Mouse (Mus musculus): Measurements from ENCODE around the gene Clasp1. TPM values are rescaled to one million over a fixed set of nuclear protein-coding genes. Genes with fewer than 3 reads are reported as not detected.
A peak's percentile ranks its signal among the peaks of the same experiment; 100 is the strongest.

Gene Clasp1
- total and polyA plus RNA-seq, 3 experiments, result 13.9 to 21.3 TPM; not detected in 1

DNA sequence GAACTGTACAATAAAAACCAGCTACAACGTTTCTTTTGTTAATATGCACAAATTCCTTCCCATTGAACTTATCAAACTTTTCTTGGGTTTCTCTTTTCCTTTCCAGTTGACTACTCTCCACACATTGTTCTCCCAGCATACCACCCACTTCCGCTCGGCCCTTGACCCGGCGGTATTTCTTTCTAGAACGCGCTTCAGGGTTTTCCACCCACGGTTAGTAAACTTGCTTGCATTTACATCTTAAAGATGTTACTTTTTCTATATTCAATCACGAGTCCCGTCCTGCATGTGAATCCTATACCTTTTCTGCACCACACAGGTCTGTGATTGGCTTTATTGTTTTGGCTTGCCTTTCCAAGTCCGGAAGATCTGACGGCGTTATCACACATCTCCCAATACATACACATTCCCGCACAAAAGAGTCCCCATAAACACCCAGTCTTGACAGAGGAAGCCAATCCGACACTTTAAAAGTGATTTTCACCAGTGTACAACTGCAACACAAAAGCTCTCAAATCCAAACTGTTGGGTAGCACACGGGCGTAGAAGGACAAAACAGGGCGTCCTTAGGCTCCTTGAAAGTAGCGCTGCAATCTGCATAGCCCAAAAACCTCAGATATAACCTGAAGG, 616 bp upstream of the Clasp1 start (continued):
- peak; percentile 86 for TF ChIP-seq HCFC1 (IDR thresholded peaks at IDR 0.05; ENCODE audit: low read depth, low read length)
- TF ChIP-seq CHD2 (IDR thresholded peaks at IDR 0.05; ENCODE audit: low read length), result no peak
- no peak for TF ChIP-seq CTCF (IDR thresholded peaks at IDR 0.05 in 2 of 3, conservative IDR thresholded peaks at IDR 0.05 in 1 of 3; ENCODE audit: control insufficient read depth in 1 of 3, insufficient read depth in 1 of 3, low read depth in 2 of 3, low read length in 3 of 3, poor library complexity in 1 of 3, severe bottlenecking in 1 of 3)
- TF ChIP-seq E2F4 (IDR thresholded peaks at IDR 0.05; ENCODE audit: borderline replicate concordance, low read depth, low read length), result no peak
- no peak for TF ChIP-seq USF1 (IDR thresholded peaks at IDR 0.05; ENCODE audit: low read depth, low read length)
- no peak for TF ChIP-seq SMC3 (IDR thresholded peaks at IDR 0.05; ENCODE audit: low read depth, low read length)
- no peak for TF ChIP-seq USF2 (IDR thresholded peaks at IDR 0.05; ENCODE audit: borderline replicate concordance in 1 of 2, insufficient read depth in 1 of 2, low read depth in 1 of 2, low read length in 2 of 2)
- no peak for TF ChIP-seq ELF1 (IDR thresholded peaks at IDR 0.05; ENCODE audit: low read depth, low read length)
- TF ChIP-seq TCF12 (IDR thresholded peaks at IDR 0.05; ENCODE audit: low read depth, low read length), result no peak
- TF ChIP-seq POLR2AphosphoS2 (IDR thresholded peaks at IDR 0.05; ENCODE audit: low read length), result no peak; the same call in none of the 2 replicates
- no peak for TF ChIP-seq MAZ (IDR thresholded peaks at IDR 0.05; ENCODE audit: low read depth, low read length)
- TF ChIP-seq TBP (IDR thresholded peaks at IDR 0.05; ENCODE audit: low read depth, low read length), result peak; percentile 58; the same call in 1 of the 2 replicates
- no peak for TF ChIP-seq GABPA (IDR thresholded peaks at IDR 0.05; ENCODE audit: low read depth, low read length)
- peak; percentile 11; the same call in 1 of the 2 replicates for TF ChIP-seq GATA1 (IDR thresholded peaks at IDR 0.05; ENCODE audit: low read depth, low read length)
- no peak for TF ChIP-seq NELFE (IDR thresholded peaks at IDR 0.05; ENCODE audit: low read depth, low read length)
- TF ChIP-seq ZKSCAN1 (IDR thresholded peaks at IDR 0.05; ENCODE audit: low read depth, low read length), result no peak
- peak; percentile 51; the same call in 1 of the 2 replicates for TF ChIP-seq MXI1 (IDR thresholded peaks at IDR 0.05; ENCODE audit: low read depth, low read length)
- TF ChIP-seq NRF1 (IDR thresholded peaks at IDR 0.05; ENCODE audit: insufficient read depth, low read depth, low read length, poor library complexity, severe bottlenecking), result no peak
- TF ChIP-seq SIN3A (IDR thresholded peaks at IDR 0.05; ENCODE audit: low read length), result no peak

DNA sequence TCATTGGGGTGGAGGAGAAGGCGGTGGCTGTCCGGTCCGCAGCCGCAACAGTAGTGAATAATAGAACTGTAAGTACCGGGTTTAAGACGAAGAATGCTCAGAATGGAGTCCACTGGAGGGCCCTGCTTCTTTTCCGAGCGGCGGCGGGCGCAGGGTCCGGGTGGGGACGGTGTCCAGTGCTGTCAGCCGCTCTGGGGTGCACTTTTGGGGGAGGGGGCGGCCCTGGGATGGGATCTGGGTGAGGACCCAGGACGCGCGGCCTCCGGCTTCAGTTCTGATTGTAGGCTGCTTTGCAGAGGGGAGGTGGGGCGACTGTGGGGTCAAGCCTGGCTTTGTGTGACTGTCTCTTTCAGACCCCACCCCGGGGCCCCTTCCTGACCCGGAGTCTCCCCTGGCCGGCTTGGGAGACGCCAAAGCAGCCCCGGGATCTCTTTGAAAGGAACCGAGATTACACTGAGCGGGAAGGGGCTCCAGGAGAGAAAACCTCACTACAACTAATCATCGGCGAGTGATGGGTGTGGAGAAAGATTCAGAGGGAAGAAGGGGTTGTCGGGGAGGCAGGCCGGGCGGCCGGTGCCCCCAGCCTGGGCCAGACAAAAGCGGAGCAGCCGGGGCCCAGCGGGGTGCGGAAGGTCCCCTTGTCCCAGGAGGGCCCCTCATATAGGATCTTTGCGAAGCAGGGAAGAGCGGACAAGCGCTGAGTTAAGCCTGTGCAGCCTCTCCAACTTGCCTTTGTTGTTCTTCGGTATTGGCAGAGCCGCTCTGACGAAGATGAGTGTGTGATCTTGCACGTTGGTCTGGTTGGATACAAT, 802 bp downstream of the Clasp1 start:
- H3K4me1 ChIP-seq (ENCODE audit: control insufficient read depth in 1 of 2, insufficient read depth in 2 of 2, low read length in 2 of 2), result peaks cover 0 to 9% of the 10 kb centered on the region in 2 experiments; a peak in 2 of 4 replicates
- no peaks in the 10 kb centered on the region for H3K27me3 ChIP-seq (ENCODE audit: control insufficient read depth in 1 of 2, insufficient read depth in 2 of 2, low read length in 2 of 2)
- no peak for TF ChIP-seq BHLHE40 (IDR thresholded peaks at IDR 0.05; ENCODE audit: borderline replicate concordance, low read depth, low read length)
- peak; percentile 45 for TF ChIP-seq NELFE (IDR thresholded peaks at IDR 0.05; ENCODE audit: low read depth, low read length)
- TF ChIP-seq TBP (IDR thresholded peaks at IDR 0.05; ENCODE audit: low read depth, low read length), result no peak
- no peak for TF ChIP-seq MEF2A (IDR thresholded peaks at IDR 0.05; ENCODE audit: extremely low read depth, insufficient replicate concordance, low read depth, low read length, poor library complexity, severe bottlenecking)
- no peak for TF ChIP-seq USF2 (IDR thresholded peaks at IDR 0.05; ENCODE audit: borderline replicate concordance in 1 of 2, insufficient read depth in 1 of 2, low read depth in 1 of 2, low read length in 2 of 2)
- TF ChIP-seq TCF12 (IDR thresholded peaks at IDR 0.05; ENCODE audit: low read depth, low read length), result 0 out of 2 replicates have a peak, but pooled peaks have one; percentile 2
- no peak for TF ChIP-seq ZNF384 (IDR thresholded peaks at IDR 0.05; ENCODE audit: low read depth, low read length)
- no peak for TF ChIP-seq ZMIZ1 (IDR thresholded peaks at IDR 0.05; ENCODE audit: low read depth, low read length)
- no peak for TF ChIP-seq HCFC1 (IDR thresholded peaks at IDR 0.05; ENCODE audit: low read depth, low read length)
- peak; percentile 7; the same call in 1 of the 2 replicates for TF ChIP-seq MAZ (IDR thresholded peaks at IDR 0.05; ENCODE audit: low read depth, low read length)
- no peak for TF ChIP-seq TAL1 (IDR thresholded peaks at IDR 0.05; ENCODE audit: low read length)
- TF ChIP-seq ELF1 (IDR thresholded peaks at IDR 0.05; ENCODE audit: low read depth, low read length), result no peak
- TF ChIP-seq E2F4 (IDR thresholded peaks at IDR 0.05; ENCODE audit: borderline replicate concordance, low read depth, low read length), result no peak
- no peak for TF ChIP-seq USF1 (IDR thresholded peaks at IDR 0.05; ENCODE audit: low read depth, low read length)
- no peak for TF ChIP-seq GABPA (IDR thresholded peaks at IDR 0.05; ENCODE audit: low read depth, low read length)
- TF ChIP-seq CHD1 (IDR thresholded peaks at IDR 0.05; ENCODE audit: low read depth, low read length), result no peak
- TF ChIP-seq UBTF (IDR thresholded peaks at IDR 0.05; ENCODE audit: borderline replicate concordance, insufficient read depth, low read depth, low read length), result no peak
- no peak for TF ChIP-seq SMC3 (IDR thresholded peaks at IDR 0.05; ENCODE audit: low read depth, low read length)
- peak in 1 of 2 experiments; percentile 21; a peak in 2 of 4 replicates for TF ChIP-seq POLR2A (IDR thresholded peaks at IDR 0.05; ENCODE audit: control insufficient read depth in 1 of 2, insufficient read depth in 1 of 2, low read depth in 1 of 2, low read length in 2 of 2, poor library complexity in 1 of 2)
- no peak for TF ChIP-seq ZKSCAN1 (IDR thresholded peaks at IDR 0.05; ENCODE audit: low read depth, low read length)
- no peak for TF ChIP-seq EP300 (IDR thresholded peaks at IDR 0.05; ENCODE audit: low read depth in 1 of 2, low read length in 2 of 2)
- peaks cover 0 to 16% of the 10 kb centered on the region in 2 experiments; a peak in 2 of 4 replicates for H3K36me3 ChIP-seq (ENCODE audit: control insufficient read depth in 1 of 2, insufficient read depth in 2 of 2, low read length in 2 of 2)
- H3K9ac ChIP-seq (ENCODE audit: control insufficient read depth, low read depth, low read length, poor library complexity, severe bottlenecking), result peak overlapping the region; percentile 96
- peak; percentile 76 for DNase-seq (ENCODE audit: low read depth, low spot score)
- peak overlapping the region; percentile 79 for H3K27ac ChIP-seq (ENCODE audit: control insufficient read depth, low read depth, low read length)
- H3K9me3 ChIP-seq (replicated peaks; ENCODE audit: insufficient read depth, low read length), result no peaks in the 10 kb centered on the region
- peak overlapping the region; percentile 70 to 94 for H3K4me3 ChIP-seq (ENCODE audit: control insufficient read depth in 1 of 2, insufficient read depth in 1 of 2, low read depth in 2 of 2, low read length in 2 of 2)
- H3K79me2 ChIP-seq (ENCODE audit: control insufficient read depth, insufficient read depth, low read length, poor library complexity), result peaks cover 45% of the 10 kb centered on the region

Data from MEL (cell line).